Mouse (Mus musculus): ENCODE results near the gene 1700067K01Rik.
A peak's percentile ranks its signal among the peaks of the same experiment; 100 is the strongest.
"Not testable (repeated sequence)": the region's sequence is repeated elsewhere in the genome, so short reads cannot be mapped to it uniquely, and the experiment has no call there.

The 1700067K01Rik gene

GRCm38 (mm10) chr8:84002957-84003611 is 1.8 kb downstream of the 1700067K01Rik start:
- Histone ChIP-seq H3K27me3 (ENCODE audit: insufficient read depth, low read length) (peaks cover 23% of the 10 kb centered on the region), H3K4me1 (replicated peaks; ENCODE audit: low read depth, low read length) (peaks cover 69% of the 10 kb centered on the region), H3K36me3 (ENCODE audit: insufficient read depth, low read length) (peaks cover 41% of the 10 kb centered on the region), H3K9me3 (ENCODE audit: low read length) (no peaks in the 10 kb centered on the region), H3K4me3 (replicated peaks; ENCODE audit: low read length) (no peak overlapping the region)
- TF ChIP-seq NANOG (IDR thresholded peaks at IDR 0.05; ENCODE audit: borderline replicate concordance, low read length) (no peak), POU5F1 (IDR thresholded peaks at IDR 0.05; ENCODE audit: borderline replicate concordance, low read length) (no peak), CTCF (conservative IDR thresholded peaks at IDR 0.05; ENCODE audit: low read length) (no peak)

- H3K36me3 ChIP-seq (ENCODE audit: insufficient read depth, low read length), result peaks cover 41% of the 10 kb centered on the region
- H3K27me3 ChIP-seq (ENCODE audit: insufficient read depth, low read length), result peaks cover 23% of the 10 kb centered on the region
- H3K4me1 ChIP-seq (replicated peaks; ENCODE audit: low read depth, low read length), result peaks cover 74% of the 10 kb centered on the region
- TF ChIP-seq NANOG (IDR thresholded peaks at IDR 0.05; ENCODE audit: borderline replicate concordance, low read length) (no peak), CTCF (conservative IDR thresholded peaks at IDR 0.05; ENCODE audit: low read length) (no peak), POU5F1 (IDR thresholded peaks at IDR 0.05; ENCODE audit: borderline replicate concordance, low read length) (no peak)
- peak overlapping the region; percentile 80 for H3K4me3 ChIP-seq (replicated peaks; ENCODE audit: low read length)
- no peaks in the 10 kb centered on the region for H3K9me3 ChIP-seq (ENCODE audit: low read length)
Measured at GRCm38 (mm10) chr8:84003612-84004246, 2.4 kb downstream of the 1700067K01Rik start.

- Histone ChIP-seq H3K4me3 (replicated peaks; ENCODE audit: low read length) (peak overlapping the region; percentile 80), H3K9me3 (ENCODE audit: low read length) (no peaks in the 10 kb centered on the region), H3K4me1 (replicated peaks; ENCODE audit: low read depth, low read length) (peaks cover 71% of the 10 kb centered on the region), H3K27me3 (ENCODE audit: insufficient read depth, low read length) (peaks cover 19% of the 10 kb centered on the region), H3K36me3 (ENCODE audit: insufficient read depth, low read length) (peaks cover 31% of the 10 kb centered on the region)
- TF ChIP-seq POU5F1 (IDR thresholded peaks at IDR 0.05; ENCODE audit: borderline replicate concordance, low read length) (no peak), CTCF (conservative IDR thresholded peaks at IDR 0.05; ENCODE audit: low read length) (no peak), NANOG (IDR thresholded peaks at IDR 0.05; ENCODE audit: borderline replicate concordance, low read length) (no peak)
Measured at GRCm38 (mm10) chr8:84004533-84005201, 3.4 kb downstream of the 1700067K01Rik start.

- H3K4me3 ChIP-seq (replicated peaks; ENCODE audit: low read length); H3K9me3 ChIP-seq (ENCODE audit: low read length): not testable (repeated sequence)
- Histone ChIP-seq H3K36me3 (ENCODE audit: insufficient read depth, low read length) (peaks cover 23% of the 10 kb centered on the region), H3K27me3 (ENCODE audit: insufficient read depth, low read length) (peaks cover 23% of the 10 kb centered on the region), H3K4me1 (replicated peaks; ENCODE audit: low read depth, low read length) (peaks cover 74% of the 10 kb centered on the region)
Measured at GRCm38 (mm10) chr8:84005502-84005901, 4.2 kb downstream of the 1700067K01Rik start.

GRCm38 (mm10) chr8:84008362-84008761 is 7.1 kb downstream of the 1700067K01Rik start:
- TF ChIP-seq POU5F1 (IDR thresholded peaks at IDR 0.05; ENCODE audit: borderline replicate concordance, low read length) (no peak), CTCF (conservative IDR thresholded peaks at IDR 0.05; ENCODE audit: low read length) (peak; percentile 38), NANOG (IDR thresholded peaks at IDR 0.05; ENCODE audit: borderline replicate concordance, low read length) (no peak)
- Histone ChIP-seq H3K4me3 (replicated peaks; ENCODE audit: low read length) (no peak overlapping the region), H3K36me3 (ENCODE audit: insufficient read depth, low read length) (peaks cover 1% of the 10 kb centered on the region), H3K27me3 (ENCODE audit: insufficient read depth, low read length) (peaks cover 36% of the 10 kb centered on the region), H3K4me1 (replicated peaks; ENCODE audit: low read depth, low read length) (peaks cover 71% of the 10 kb centered on the region), H3K9me3 (ENCODE audit: low read length) (no peaks in the 10 kb centered on the region)

GRCm38 (mm10) chr8:84009876-84010275 is 8.6 kb downstream of the 1700067K01Rik start:
- TF ChIP-seq POU5F1 (IDR thresholded peaks at IDR 0.05; ENCODE audit: borderline replicate concordance, low read length) (no peak), CTCF (conservative IDR thresholded peaks at IDR 0.05; ENCODE audit: low read length) (peak; percentile 48)
- H3K36me3 ChIP-seq (ENCODE audit: insufficient read depth, low read length), result no peaks in the 10 kb centered on the region
- no peaks in the 10 kb centered on the region for H3K9me3 ChIP-seq (ENCODE audit: low read length)
- H3K27me3 ChIP-seq (ENCODE audit: insufficient read depth, low read length), result peaks cover 39% of the 10 kb centered on the region
- peak overlapping the region; percentile 82 for H3K4me3 ChIP-seq (replicated peaks; ENCODE audit: low read length)
- H3K4me1 ChIP-seq (replicated peaks; ENCODE audit: low read depth, low read length), result peaks cover 61% of the 10 kb centered on the region

- H3K27me3 ChIP-seq (ENCODE audit: insufficient read depth, low read length), result peaks cover 39% of the 10 kb centered on the region
- peaks cover 2% of the 10 kb centered on the region for H3K9me3 ChIP-seq (ENCODE audit: low read length)
- peak overlapping the region; percentile 82 for H3K4me3 ChIP-seq (replicated peaks; ENCODE audit: low read length)
- H3K36me3 ChIP-seq (ENCODE audit: insufficient read depth, low read length), result no peaks in the 10 kb centered on the region
- H3K4me1 ChIP-seq (replicated peaks; ENCODE audit: low read depth, low read length), result peaks cover 54% of the 10 kb centered on the region
- no peak for TF ChIP-seq CTCF (conservative IDR thresholded peaks at IDR 0.05; ENCODE audit: low read length)
- TF ChIP-seq NANOG (IDR thresholded peaks at IDR 0.05; ENCODE audit: borderline replicate concordance, low read length), result no peak
- TF ChIP-seq POU5F1 (IDR thresholded peaks at IDR 0.05; ENCODE audit: borderline replicate concordance, low read length), result no peak
Measured at GRCm38 (mm10) chr8:84010625-84011611, 9.6 kb downstream of the 1700067K01Rik start.
